Comparison of ENCODE assay signal across 25 mouse cellular contexts in the genomic region with DNA sequence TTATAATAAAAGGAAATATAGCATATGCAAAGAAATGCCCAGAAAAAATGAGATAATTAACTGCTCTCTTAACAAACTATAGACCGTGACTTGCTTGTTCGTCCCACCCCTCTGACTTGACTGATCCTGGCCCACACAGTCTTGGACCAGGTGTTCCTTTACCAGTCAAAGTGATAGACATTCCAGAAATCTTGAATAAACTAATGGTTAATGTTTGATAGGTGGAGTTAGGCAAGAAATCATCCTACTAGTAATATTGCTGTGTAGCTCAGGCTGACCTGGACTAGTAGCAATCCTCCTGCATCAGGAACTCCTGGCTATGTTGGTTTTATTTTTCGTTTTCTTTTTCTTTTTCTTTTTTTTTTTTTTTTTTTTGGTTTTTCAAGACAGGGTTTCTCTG.
"Had no signal": no experiment of that assay in that cellular context is flagged by ENCODE, and none has a peak within 500 bp of the region (broad histone marks: within the 10 kb centered on the region; RNA-seq: fewer than 3 reads in every experiment).

No protein-coding gene starts in this region.

- H3K9ac ChIP-seq: heart, embryonic 12.5 days; hindbrain, embryonic 12.5 days; hindbrain, embryonic 14.5 days; limb, embryonic 13.5 days; limb, embryonic 15.5 days; liver, embryonic 13.5 days had no signal

- DNase-seq: gastrocnemius, adult 2 months; gastrocnemius, postnatal 10 days; gastrocnemius, postnatal 25 days; heart, adult 2 months; heart, postnatal 10 days; heart, postnatal 4 days; kidney, adult 18-20 months; kidney, adult 8-10 months; kidney, postnatal 10 days; kidney, postnatal 25 days; kidney, postnatal 4 days; liver, embryonic 13.5 days had no signal

- H3K27ac ChIP-seq: gastrocnemius, adult 2 months; heart, adult 2 months; heart, embryonic 10.5 days; hindbrain, embryonic 10.5 days; hindbrain, embryonic 12.5 days; hindbrain, embryonic 14.5 days; layer of hippocampus, adult 2 months; left cerebral cortex, adult 2 months; limb, embryonic 13.5 days; limb, embryonic 15.5 days had no signal

- H3K9me3 ChIP-seq: heart, embryonic 10.5 days; hindbrain, embryonic 10.5 days; hindbrain, embryonic 12.5 days; limb, embryonic 13.5 days; limb, embryonic 15.5 days; liver, embryonic 13.5 days had no signal

- ATAC-seq: forebrain, embryonic 16.5 days; hindbrain, embryonic 16.5 days; inflammation-experienced regulatory T-cells, adult 6 months; intestine, postnatal 0 days had no signal

- H3K36me3 ChIP-seq: heart, embryonic 10.5 days; heart, embryonic 12.5 days; hindbrain, embryonic 10.5 days; hindbrain, embryonic 12.5 days; limb, embryonic 13.5 days; limb, embryonic 15.5 days; liver, embryonic 13.5 days had no signal

- H3K4me3 ChIP-seq: gastrocnemius, adult 2 months; heart, adult 2 months; heart, embryonic 10.5 days; heart, embryonic 12.5 days; hindbrain, embryonic 10.5 days; hindbrain, embryonic 12.5 days; layer of hippocampus, adult 2 months; left cerebral cortex, adult 2 months; limb, embryonic 13.5 days; limb, embryonic 15.5 days; liver, embryonic 13.5 days had no signal

- H3K4me1 ChIP-seq: hindbrain, embryonic 10.5 days; hindbrain, embryonic 12.5 days; limb, embryonic 13.5 days; limb, embryonic 15.5 days had no signal

- H3K4me2 ChIP-seq: heart, embryonic 12.5 days; hindbrain, embryonic 12.5 days; hindbrain, embryonic 14.5 days; limb, embryonic 13.5 days; limb, embryonic 15.5 days; liver, embryonic 13.5 days had no signal

- H3K27me3 ChIP-seq: heart, embryonic 12.5 days; hindbrain, embryonic 12.5 days; limb, embryonic 13.5 days; limb, embryonic 15.5 days; liver, embryonic 13.5 days had no signal
